Mouse (Mus musculus) forebrain, embryonic 13.5 days (tissue): Measurements from ENCODE around the gene Atcay. TPM values are rescaled to one million over a fixed set of nuclear protein-coding genes. Genes with fewer than 3 reads are reported as not detected.

Source experiments
- ATAC-seq: fragments of 200-750 bp; cut with Nextera tagmentation; 2 replicates; pipeline ENCODE4 v1.8.0; 2017
- H3K27ac ChIP-seq: fragments of 300-500 bp; sonication (generic); 2 replicates; pipeline ENCODE4 v1.5.1; 2015; ENCODE audit warnings: inconsistent platforms, mild to moderate bottlenecking, moderate library complexity
- H3K27me3 ChIP-seq: fragments of 300-500 bp; sonication (generic); 2 replicates; pipeline ENCODE4 v1.6.1; 2015; ENCODE audit warnings: mild to moderate bottlenecking, inconsistent platforms
- H3K36me3 ChIP-seq: fragments of 300-500 bp; sonication (generic); 2 replicates; pipeline ENCODE4 v1.6.1; 2015; ENCODE audit warnings: mild to moderate bottlenecking, inconsistent platforms; ENCODE audit not compliant: poor library complexity, severe bottlenecking
- H3K4me1 ChIP-seq: fragments of 300-500 bp; sonication (generic); 2 replicates; pipeline ENCODE4 v1.6.1; 2015; ENCODE audit warnings: inconsistent platforms
- H3K4me2 ChIP-seq: fragments of 300-500 bp; sonication (generic); 2 replicates; pipeline ENCODE4 v1.6.1; 2015; ENCODE audit warnings: inconsistent platforms, mild to moderate bottlenecking, moderate library complexity
- H3K4me3 ChIP-seq: fragments of 300-500 bp; sonication (generic); 2 replicates; pipeline ENCODE4 v1.5.1; 2015; ENCODE audit warnings: mild to moderate bottlenecking, inconsistent platforms
- H3K9ac ChIP-seq: fragments of 300-500 bp; sonication (generic); 2 replicates; pipeline ENCODE4 v1.6.1; 2015; ENCODE audit warnings: mild to moderate bottlenecking, inconsistent platforms
- H3K9me3 ChIP-seq: fragments of 300-500 bp; sonication (generic); replicated peaks from 2 replicates; pipeline ENCODE4 v1.6.1; 2016; ENCODE audit warnings: inconsistent platforms
- WGBS: fragments of 180-500 bp; shearing (Covaris S2); methylation state at CpG from one replicate; pipeline ENCODE4 v1.1.7; 2015; 5-methylcytosine and 5-hydroxymethylcytosine counted together
- polyA plus RNA-seq: library from polyadenylated mRNA; unstranded; fragments of >200 nt; fragmentation: Nextera tagmentation; extraction: Ambion mirVana; gene quantifications from 2 replicates; pipeline ENCODE4 v1.2.1, GENCODE M21; 2015

Gene Atcay
- polyA plus RNA-seq, 1 experiment from 2014 or later = 44.5 TPM

GRCm38 (mm10) chr10:81257158-81258039, 26.8 kb upstream of the Atcay start:
- peak overlapping the region; percentile 78 for H3K4me2 ChIP-seq
- peaks cover 70% of the 10 kb centered on the region for H3K27me3 ChIP-seq
- no peak overlapping the region for H3K27ac ChIP-seq
- peaks cover 7% of the 10 kb centered on the region; the same call in 1 of the 2 replicates for H3K9me3 ChIP-seq
- peak overlapping the region; percentile 49 for H3K4me3 ChIP-seq
- peaks cover 35% of the 10 kb centered on the region for H3K4me1 ChIP-seq
- WGBS = 2% methylated on average over 62 of the region's 62 CpGs
- H3K36me3 ChIP-seq = peaks cover 12% of the 10 kb centered on the region; the same call in 1 of the 2 replicates
- peak overlapping the region; percentile 57 for H3K9ac ChIP-seq
- ATAC-seq = 0 out of 2 replicates have a peak, but pooled peaks have one; percentile 6

GRCm38 (mm10) chr10:81254886-81255285, 24.3 kb upstream of the Atcay start:
- no peaks in the 10 kb centered on the region for H3K9me3 ChIP-seq
- no peak for ATAC-seq
- no peak overlapping the region for H3K4me3 ChIP-seq
- 82% methylated on average over 1 of the region's 1 CpGs for WGBS
- no peak overlapping the region for H3K9ac ChIP-seq
- H3K27ac ChIP-seq = no peak overlapping the region
- no peak overlapping the region for H3K4me2 ChIP-seq
- H3K4me1 ChIP-seq = peaks cover 40% of the 10 kb centered on the region
- peaks cover 77% of the 10 kb centered on the region for H3K27me3 ChIP-seq
- H3K36me3 ChIP-seq = peaks cover 2% of the 10 kb centered on the region; the same call in 1 of the 2 replicates

GRCm38 (mm10) chr10:81252424-81253419, 22.1 kb upstream of the Atcay start, which contains the start of gene Matk:
Matk (plus strand) TSS chr10:81252935.
- Histone ChIP-seq H3K4me1 (peaks cover 25% of the 10 kb centered on the region), H3K9me3 (no peaks in the 10 kb centered on the region), H3K36me3 (peaks cover 4% of the 10 kb centered on the region; the same call in 1 of the 2 replicates), H3K27ac (no peak within 1 kb of the TSS), H3K9ac (peak within 1 kb of the TSS; percentile 56), H3K27me3 (peaks cover 57% of the 10 kb centered on the region), H3K4me3 (peak within 1 kb of the TSS; percentile 33), H3K4me2 (peak within 1 kb of the TSS; percentile 61)
- WGBS = 7% methylated on average over 41 of the region's 44 CpGs
- peak; percentile 61 for ATAC-seq

GRCm38 (mm10) chr10:81249442-81249841, 18.8 kb upstream of the Atcay start:
- WGBS = 90% methylated on average over 8 of the region's 8 CpGs
- Histone ChIP-seq H3K4me2 (no peak overlapping the region), H3K36me3 (peaks cover 4% of the 10 kb centered on the region; the same call in 1 of the 2 replicates)

GRCm38 (mm10) chr10:81247804-81248203, 17.2 kb upstream of the Atcay start:
- 79% methylated on average over 2 of the region's 2 CpGs for WGBS
- no peak for ATAC-seq
- H3K36me3 ChIP-seq = peaks cover 4% of the 10 kb centered on the region; the same call in 1 of the 2 replicates

More at GRCm38 (mm10) chr10:81249442-81249841, 18.8 kb upstream of the Atcay start:
- Histone ChIP-seq H3K9ac (no peak overlapping the region), H3K4me1 (peaks cover 19% of the 10 kb centered on the region), H3K9me3 (no peaks in the 10 kb centered on the region), H3K27ac (no peak overlapping the region), H3K4me3 (no peak overlapping the region), H3K27me3 (peaks cover 34% of the 10 kb centered on the region)
- no peak for ATAC-seq

GRCm38 (mm10) chr10:81245166-81245565, 14.5 kb upstream of the Atcay start:
- Histone ChIP-seq H3K27ac (0 out of 2 replicates have a peak overlapping the region, but pooled peaks have one; percentile 2), H3K4me3 (no peak overlapping the region), H3K27me3 (peaks cover 24% of the 10 kb centered on the region), H3K36me3 (peaks cover 4% of the 10 kb centered on the region; the same call in 1 of the 2 replicates), H3K9ac (no peak overlapping the region), H3K4me2 (no peak overlapping the region), H3K4me1 (peaks cover 4% of the 10 kb centered on the region; the same call in 1 of the 2 replicates), H3K9me3 (no peaks in the 10 kb centered on the region)
- WGBS = 92% methylated on average over 6 of the region's 6 CpGs
- ATAC-seq = no peak

More at GRCm38 (mm10) chr10:81247804-81248203, 17.2 kb upstream of the Atcay start:
- H3K9me3 ChIP-seq = no peaks in the 10 kb centered on the region
- H3K4me3 ChIP-seq = no peak overlapping the region
- H3K4me1 ChIP-seq = peaks cover 14% of the 10 kb centered on the region
- H3K4me2 ChIP-seq = no peak overlapping the region
- H3K27ac ChIP-seq = no peak overlapping the region
- peaks cover 31% of the 10 kb centered on the region for H3K27me3 ChIP-seq
- no peak overlapping the region for H3K9ac ChIP-seq

GRCm38 (mm10) chr10:81244595-81244994, 14.0 kb upstream of the Atcay start:
- H3K27ac ChIP-seq = no peak overlapping the region
- H3K9me3 ChIP-seq = no peaks in the 10 kb centered on the region
- peaks cover 8% of the 10 kb centered on the region; the same call in 1 of the 2 replicates for H3K4me1 ChIP-seq
- peaks cover 29% of the 10 kb centered on the region for H3K27me3 ChIP-seq
- WGBS = 5% methylated on average over 17 of the region's 17 CpGs
- H3K36me3 ChIP-seq = no peaks in the 10 kb centered on the region; the same call in 1 of the 2 replicates
- H3K4me3 ChIP-seq = no peak overlapping the region
- no peak overlapping the region for H3K9ac ChIP-seq
- H3K4me2 ChIP-seq = 0 out of 2 replicates have a peak overlapping the region, but pooled peaks have one; percentile 7
- peak; percentile 59 for ATAC-seq

GRCm38 (mm10) chr10:81244146-81244545, 13.5 kb upstream of the Atcay start:
- WGBS = 76% methylated on average over 4 of the region's 4 CpGs
- no peak for ATAC-seq
- no peak overlapping the region for H3K9ac ChIP-seq
- no peaks in the 10 kb centered on the region for H3K9me3 ChIP-seq
- peaks cover 34% of the 10 kb centered on the region for H3K27me3 ChIP-seq
- H3K27ac ChIP-seq = no peak overlapping the region
- H3K4me2 ChIP-seq = 0 out of 2 replicates have a peak overlapping the region, but pooled peaks have one; percentile 7
- peaks cover 8% of the 10 kb centered on the region; the same call in 1 of the 2 replicates for H3K4me1 ChIP-seq
- H3K36me3 ChIP-seq = no peaks in the 10 kb centered on the region
- no peak overlapping the region for H3K4me3 ChIP-seq

- ATAC-seq = no peak
- Histone ChIP-seq H3K36me3 (no peaks in the 10 kb centered on the region), H3K4me2 (no peak overlapping the region), H3K9ac (no peak overlapping the region), H3K27ac (no peak overlapping the region), H3K9me3 (no peaks in the 10 kb centered on the region), H3K27me3 (peaks cover 41% of the 10 kb centered on the region), H3K4me3 (no peak overlapping the region), H3K4me1 (peaks cover 8% of the 10 kb centered on the region; the same call in 1 of the 2 replicates)
- WGBS = 93% methylated on average over 16 of the region's 16 CpGs
These were observed 11.4 kb upstream of the Atcay start for GRCm38 (mm10) chr10:81242021-81242420.

GRCm38 (mm10) chr10:81240876-81241275, 10.2 kb upstream of the Atcay start:
- no peak for ATAC-seq
- H3K27ac ChIP-seq = no peak overlapping the region
- H3K27me3 ChIP-seq = peaks cover 41% of the 10 kb centered on the region
- no peaks in the 10 kb centered on the region for H3K36me3 ChIP-seq
- WGBS = 19% methylated on average over 13 of the region's 13 CpGs
- no peak overlapping the region for H3K4me3 ChIP-seq
- H3K9me3 ChIP-seq = no peaks in the 10 kb centered on the region
- H3K4me1 ChIP-seq = peaks cover 8% of the 10 kb centered on the region; the same call in 1 of the 2 replicates
- no peak overlapping the region for H3K9ac ChIP-seq
- no peak overlapping the region for H3K4me2 ChIP-seq

- 79% methylated on average over 2 of the region's 2 CpGs for WGBS
- no peak overlapping the region for H3K4me3 ChIP-seq
- H3K27me3 ChIP-seq = peaks cover 34% of the 10 kb centered on the region
- no peaks in the 10 kb centered on the region for H3K9me3 ChIP-seq
- H3K36me3 ChIP-seq = no peaks in the 10 kb centered on the region
- H3K4me2 ChIP-seq = no peak overlapping the region
- no peak for ATAC-seq
- no peak overlapping the region for H3K9ac ChIP-seq
- H3K4me1 ChIP-seq = peaks cover 10% of the 10 kb centered on the region
- no peak overlapping the region for H3K27ac ChIP-seq
These were observed 8.0 kb upstream of the Atcay start for GRCm38 (mm10) chr10:81238618-81239017.
